Mouse (Mus musculus) cerebellum, adult 2 months (tissue): ENCODE results near the gene Hc.

ENCODE experiments used
- CTCF ChIP-seq: fragments of 200-500 bp; IDR thresholded peaks from 2 replicates; pipeline ENCODE4 v1.5.1; 2011; ENCODE audit warnings: low read depth, mild to moderate bottlenecking, control low read depth, low read length, moderate library complexity, borderline replicate concordance; ENCODE audit not compliant: insufficient read depth
- POLR2A ChIP-seq: fragments of 200-500 bp; IDR thresholded peaks from 2 replicates; pipeline ENCODE4 v1.6.1; 2011; ENCODE audit warnings: low read length, control low read depth, borderline replicate concordance; ENCODE audit not compliant: insufficient read depth

GRCm38 (mm10) chr2:34954344-34954743, 106.9 kb downstream of the Hc start:
- TF ChIP-seq CTCF (no peak), POLR2A (no peak)
